Mouse (Mus musculus) ES-E14 (cell line): ENCODE data around the gene Nfx1. TPM values are rescaled to one million over a fixed set of nuclear protein-coding genes. Genes with fewer than 3 reads are reported as not detected.
A peak's percentile ranks its signal among the peaks of the same experiment; 100 is the strongest.

Source experiments
- DNase-seq: peaks from one replicate; pipeline ENCODE4 v3.0.0-alpha.2; 2013; ENCODE audit warnings: low read depth, low spot score
- H3K27ac ChIP-seq: 2 replicates; pipeline ENCODE4 v1.5.1; 2012; ENCODE audit warnings: low read depth, mild to moderate bottlenecking, low read length, moderate library complexity, mixed read lengths; ENCODE audit not compliant: poor library complexity, insufficient read depth, severe bottlenecking
- H3K36me3 ChIP-seq: 2 replicates; pipeline ENCODE4 v1.6.1; 2012; ENCODE audit warnings: mild to moderate bottlenecking, low read length, moderate library complexity, mixed read lengths; ENCODE audit not compliant: control insufficient read depth, poor library complexity, insufficient read depth, severe bottlenecking
- H3K4me1 ChIP-seq, 2 experiments: fragments of 150-350 bp in 1 of 2; sonication (generic) in 1 of 2; 2 replicates each; pipeline ENCODE4 v1.6.1; 2012; ENCODE audit warnings: low read length in 2 of 2, mild to moderate bottlenecking in 1 of 2, mixed read lengths in 1 of 2; ENCODE audit not compliant: control insufficient read depth in 2 of 2, insufficient read depth in 2 of 2, poor library complexity in 1 of 2
- H3K4me3 ChIP-seq, 2 experiments: fragments of 150-350 bp in 1 of 2; sonication (generic) in 1 of 2; 2 replicates each; pipeline ENCODE4 v1.5.1; 2012; ENCODE audit warnings: low read length in 2 of 2, low read depth in 1 of 2, mild to moderate bottlenecking in 1 of 2, mixed read lengths in 1 of 2; ENCODE audit not compliant: insufficient read depth in 1 of 2, poor library complexity in 1 of 2, severe bottlenecking in 1 of 2
- H3K9ac ChIP-seq: 2 replicates; pipeline ENCODE4 v1.6.1; 2012; ENCODE audit warnings: low read depth, mild to moderate bottlenecking, low read length, mixed read lengths; ENCODE audit not compliant: poor library complexity, insufficient read depth, severe bottlenecking
- H3K9me3 ChIP-seq: fragments of 150-350 bp; sonication (generic); 2 replicates; pipeline ENCODE4 v1.6.1; 2012; ENCODE audit warnings: low read depth, mild to moderate bottlenecking, low read length; ENCODE audit not compliant: control insufficient read depth, insufficient read depth
- CHD2 ChIP-seq: IDR thresholded peaks from 2 replicates; pipeline ENCODE4 v1.6.1; 2014; ENCODE audit warnings: mild to moderate bottlenecking, low read depth, low read length, inconsistent platforms
- HCFC1 ChIP-seq: IDR thresholded peaks from 2 replicates; pipeline ENCODE4 v1.6.1; 2012; ENCODE audit warnings: low read length, inconsistent platforms, borderline replicate concordance; ENCODE audit not compliant: insufficient read depth
- MAFK ChIP-seq: IDR thresholded peaks from 2 replicates; pipeline ENCODE4 v1.6.1; 2014; ENCODE audit warnings: mild to moderate bottlenecking, low read depth, low read length, inconsistent platforms; ENCODE audit not compliant: insufficient read depth
- ZC3H11A ChIP-seq: IDR thresholded peaks from 2 replicates; pipeline ENCODE4 v1.6.1; 2012; ENCODE audit warnings: low read depth, mild to moderate bottlenecking, inconsistent platforms, low read length, borderline replicate concordance
- ZNF384 ChIP-seq: IDR thresholded peaks from 2 replicates; pipeline ENCODE4 v1.6.1; 2012; ENCODE audit warnings: low read depth, low read length, inconsistent platforms
- in situ Hi-C, 2 experiments: fragments of 600-800 bp; cut with MboI; formaldehyde crosslinking; loops; one replicate each; pipeline ENCODE4 v1.15.1; 2025; ENCODE audit warnings: low sequenced_read_pairs in 2 of 2, inconsistent platforms in 1 of 2; ENCODE audit not compliant: unreplicated experiment in 2 of 2
- total RNA-seq: library from RNA; depleted of rRNA; stranded (reverse); fragments of 300-350 nt; gene quantifications from 2 replicates; pipeline ENCODE4 v1.2.3, GENCODE M21; 2012

Gene Nfx1
- total RNA-seq, 1 experiment = 71.7 TPM

DNA sequence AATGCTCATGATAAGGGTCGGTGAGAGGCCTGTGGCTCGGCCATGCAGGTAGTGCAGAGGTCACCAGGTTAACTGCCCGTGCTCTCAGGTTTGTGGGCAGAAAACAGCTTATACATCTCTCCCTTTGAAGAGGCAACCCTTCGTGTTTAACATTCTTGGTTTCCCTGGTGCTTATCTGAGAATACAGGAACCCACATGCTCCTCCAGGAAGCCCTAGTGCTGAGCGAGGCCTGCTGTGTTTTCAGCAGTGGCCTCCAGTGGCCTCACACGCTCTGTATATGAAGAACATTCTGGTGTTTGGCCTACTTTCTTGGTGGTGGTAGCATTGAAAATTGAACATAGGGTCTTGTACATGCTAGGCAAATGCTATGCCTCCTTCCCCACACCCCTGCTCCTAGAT lies 14.8 kb upstream of the Nfx1 start:
- Histone ChIP-seq H3K27ac (no peak overlapping the region), H3K4me1 (no peaks in the 10 kb centered on the region), H3K9me3 (no peaks in the 10 kb centered on the region), H3K4me3 (no peak overlapping the region), H3K36me3 (peaks cover 22% of the 10 kb centered on the region), H3K9ac (no peak overlapping the region)
- in situ Hi-C loops = no loop called here
- TF ChIP-seq HCFC1 (no peak), MAFK (no peak), CHD2 (no peak), ZNF384 (no peak), ZC3H11A (no peak)
- DNase-seq = no peak

DNA sequence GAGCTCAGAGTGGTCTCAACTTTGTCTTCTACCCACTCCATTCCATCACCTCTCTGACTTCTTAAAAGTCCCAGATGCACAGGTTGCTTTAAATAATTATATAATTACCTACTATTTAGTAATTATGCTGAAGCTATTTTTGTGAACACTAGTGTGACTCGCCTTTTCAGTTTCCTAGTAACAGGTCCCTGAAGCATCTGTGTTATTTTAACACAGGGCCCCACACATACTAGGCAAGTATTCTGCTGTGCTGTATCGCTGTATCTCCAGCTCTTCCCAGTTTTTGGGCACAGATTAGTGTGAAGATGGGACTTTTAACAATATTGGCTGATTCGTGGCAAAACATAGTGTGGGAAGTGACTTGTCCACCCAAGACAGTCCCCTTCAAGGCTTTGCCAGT lies 7.2 kb upstream of the Nfx1 start:
- no peak for DNase-seq
- in situ Hi-C loops = no loop called here

GRCm38 (mm10) chr4:40969161-40969560 lies 1.5 kb upstream of the Nfx1 start:
- TF ChIP-seq CHD2 (no peak), ZC3H11A (no peak), ZNF384 (no peak), HCFC1 (no peak), MAFK (no peak)
- Histone ChIP-seq H3K4me3 (no peak overlapping the region), H3K4me1 (peaks cover 0 to 4% of the 10 kb centered on the region in 2 experiments; a peak in 1 of 4 replicates), H3K27ac (no peak overlapping the region), H3K9ac (no peak overlapping the region), H3K9me3 (no peaks in the 10 kb centered on the region), H3K36me3 (peaks cover 14% of the 10 kb centered on the region)
- in situ Hi-C loops = no loop called here
- no peak for DNase-seq

More for the DNA sequence above, 7.2 kb upstream of the Nfx1 start:
- Histone ChIP-seq H3K9ac (no peak overlapping the region), H3K4me3 (no peak overlapping the region), H3K4me1 (no peaks in the 10 kb centered on the region), H3K9me3 (no peaks in the 10 kb centered on the region), H3K36me3 (peaks cover 23% of the 10 kb centered on the region), H3K27ac (no peak overlapping the region)
- TF ChIP-seq ZC3H11A (no peak), ZNF384 (no peak), HCFC1 (no peak), CHD2 (no peak), MAFK (no peak)

GRCm38 (mm10) chr4:40969781-40970591 lies 720 bp upstream of the Nfx1 start:
- no peak for TF ChIP-seq MAFK
- 0 out of 2 replicates have a peak, but pooled peaks have one; percentile 47 for TF ChIP-seq ZNF384
- peaks cover 10% of the 10 kb centered on the region for H3K36me3 ChIP-seq
- peak overlapping the region; percentile 90 for H3K9ac ChIP-seq
- H3K4me3 ChIP-seq = peak overlapping the region; percentile 94 to 97
- in situ Hi-C loops = no loop called here
- H3K4me1 ChIP-seq = peaks cover 0 to 4% of the 10 kb centered on the region in 2 experiments; a peak in 1 of 4 replicates
- DNase-seq = no peak
- peak overlapping the region; percentile 54; the same call in 1 of the 2 replicates for H3K27ac ChIP-seq
- H3K9me3 ChIP-seq = no peaks in the 10 kb centered on the region
